Mouse (Mus musculus) layer of hippocampus, adult 2 months (tissue): ENCODE data around the gene M1ap. TPM values are rescaled to one million over a fixed set of nuclear protein-coding genes. Genes with fewer than 3 reads are reported as not detected.

Experiments
- DNase-seq, 2 experiments: peaks; one replicate each; pipeline ENCODE4 v3.0.0; 2022; ENCODE audit warnings: low spot score in 2 of 2
- H3K27ac ChIP-seq: fragments of 200-600 bp; 2 replicates; pipeline ENCODE4 v1.8.1; 2022
- H3K4me3 ChIP-seq: fragments of 200-600 bp; 2 replicates; pipeline ENCODE4 v1.8.1; 2022; ENCODE audit warnings: mild to moderate bottlenecking
- CTCF ChIP-seq: fragments of 200-600 bp; conservative IDR thresholded peaks from 2 replicates; pipeline ENCODE4 v1.8.1; 2022; ENCODE audit warnings: antibody characterized with exemption, mild to moderate bottlenecking, moderate library complexity
- microRNA-seq, 2 experiments: library from miRNA; unstranded; fragments of <30 nt; microRNA quantifications; one replicate each; pipeline ENCODE4 v1.2.0; 2021
- total RNA-seq, 2 experiments: library from RNA; stranded (reverse); gene quantifications; 2 replicates each; pipeline ENCODE4 v1.2.3; 2021

M1ap gene
- total RNA-seq, 2 experiments from 2014 or later: not detected

- TF ChIP-seq CTCF: no peak
- Histone ChIP-seq H3K27ac (no peak overlapping the region), H3K4me3 (no peak overlapping the region)
- no peak for DNase-seq
Measured at GRCm38 (mm10) chr6:83058725-83059124, 112.0 kb downstream of the M1ap start.

GRCm38 (mm10) chr6:83065995-83066394 is 119.3 kb downstream of the M1ap start:
- DNase-seq: no peak
- Histone ChIP-seq H3K4me3 (no peak overlapping the region), H3K27ac (no peak overlapping the region)
- TF ChIP-seq CTCF: no peak

GRCm38 (mm10) chr6:83066441-83066840 is 119.7 kb downstream of the M1ap start:
- Histone ChIP-seq H3K4me3 (no peak overlapping the region), H3K27ac (no peak overlapping the region)
- no peak for DNase-seq
- no peak for TF ChIP-seq CTCF

- no peak overlapping the region for H3K4me3 ChIP-seq
- TF ChIP-seq CTCF: no peak
Measured at GRCm38 (mm10) chr6:83068221-83068620, 121.5 kb downstream of the M1ap start.

GRCm38 (mm10) chr6:83068706-83069487 is 122.2 kb downstream of the M1ap start:
- no peak for DNase-seq
- TF ChIP-seq CTCF: no peak
- Histone ChIP-seq H3K27ac (no peak overlapping the region), H3K4me3 (no peak overlapping the region)

More at GRCm38 (mm10) chr6:83068221-83068620, 121.5 kb downstream of the M1ap start:
- no peak for DNase-seq
- no peak overlapping the region for H3K27ac ChIP-seq

- no peak for DNase-seq
- Histone ChIP-seq H3K27ac (no peak overlapping the region), H3K4me3 (no peak overlapping the region)
- TF ChIP-seq CTCF: no peak
Measured at GRCm38 (mm10) chr6:83069488-83070246, 123.0 kb downstream of the M1ap start.

GRCm38 (mm10) chr6:83070247-83070310 is 123.4 kb downstream of the M1ap start, which contains the start of gene Tlx2:
Gene Tlx2 (minus strand): TSS chr6:83070293.
- no peak within 1 kb of the TSS for H3K4me3 ChIP-seq
- TF ChIP-seq CTCF: no peak
- DNase-seq: no peak

GRCm38 (mm10) chr6:83070311-83071219 is 123.9 kb downstream of the M1ap start:
- no peak for DNase-seq
- H3K4me3 ChIP-seq: no peak overlapping the region
- H3K27ac ChIP-seq: no peak overlapping the region
- TF ChIP-seq CTCF: no peak

More at GRCm38 (mm10) chr6:83070247-83070310, 123.4 kb downstream of the M1ap start, which contains the start of gene Tlx2:
- H3K27ac ChIP-seq: no peak within 1 kb of the TSS

- no peak for DNase-seq
- H3K4me3 ChIP-seq: no peak overlapping the region
- H3K27ac ChIP-seq: no peak overlapping the region
- no peak for TF ChIP-seq CTCF
Measured at GRCm38 (mm10) chr6:83071220-83071619, 124.5 kb downstream of the M1ap start.

- DNase-seq: no peak
- no peak overlapping the region for H3K4me3 ChIP-seq
- H3K27ac ChIP-seq: no peak overlapping the region
- TF ChIP-seq CTCF: peak; percentile 49
Measured at GRCm38 (mm10) chr6:83074979-83075378, 128.3 kb downstream of the M1ap start.

- DNase-seq: peak; percentile 19 to 60
- Histone ChIP-seq H3K4me3 (peak within 1 kb of the TSS; percentile 95), H3K27ac (peak within 1 kb of the TSS; percentile 99)
- TF ChIP-seq CTCF: no peak
Measured at GRCm38 (mm10) chr6:83077630-83078323, 131.1 kb downstream of the M1ap start, which contains the start of gene Pcgf1. Gene Pcgf1 (plus strand): TSS chr6:83077869.

- peak; percentile 82 for TF ChIP-seq CTCF
- peak; percentile 97 to 100 for DNase-seq
- peak overlapping the region; percentile 99 for H3K27ac ChIP-seq
- peak overlapping the region; percentile 95 for H3K4me3 ChIP-seq
Measured at GRCm38 (mm10) chr6:83078324-83078858, 131.7 kb downstream of the M1ap start.

Small RNA genes within 50 kb of the gene (microRNA-seq; reads per million reads assigned to microRNA genes)
- gene Mir7040: 0.18 to 0.96 reads per million in 2 experiments

Other genes starting within 250 kb of the M1ap start
- gene Pole4, start 241.5 kb upstream of the M1ap start, total RNA-seq: 10 to 100 TPM; 36.4 to 36.7 TPM
- 1 to 10 TPM; 7.0 to 7.4 TPM for gene Hk2, start 172.4 kb upstream of the M1ap start, total RNA-seq
- 10 to 100 TPM; 41.0 to 44.0 TPM for gene Sema4f, start 7.1 kb upstream of the M1ap start, total RNA-seq
- gene Dok1, start 86.6 kb downstream of the M1ap start, total RNA-seq: 1 to 10 TPM; 3.2 to 3.3 TPM
- gene Loxl3, start 87.3 kb downstream of the M1ap start, total RNA-seq: 1 to 10 TPM; 2.4 to 3.5 TPM
- gene Aup1, start 107.6 kb downstream of the M1ap start, total RNA-seq: 100 to 1,000 TPM; 131 to 133 TPM
- gene Htra2, start 108.4 kb downstream of the M1ap start, total RNA-seq: 10 to 100 TPM; 52.9 to 54.5 TPM
- gene Dqx1, start 110.9 kb downstream of the M1ap start, total RNA-seq: under 1 TPM; 0.69 to 0.79 TPM
- not detected for gene Tlx2, start 123.4 kb downstream of the M1ap start, total RNA-seq
- gene Pcgf1, start 131.0 kb downstream of the M1ap start, total RNA-seq: 10 to 100 TPM; 36.3 to 37.5 TPM
- under 1 TPM in 1 of 2 experiments, not detected in 1; 0.86 TPM for gene Lbx2, start 139.5 kb downstream of the M1ap start, total RNA-seq
- gene Ccdc142, start 154.7 kb downstream of the M1ap start, total RNA-seq: 1 to 10 TPM; 7.7 to 9.1 TPM
- 1 to 10 TPM; 8.5 to 9.5 TPM for gene Gm42688, start 154.7 kb downstream of the M1ap start, total RNA-seq
- 10 to 100 TPM; 64.9 to 67.4 TPM for gene Mrpl53, start 162.1 kb downstream of the M1ap start, total RNA-seq
- gene Mogs, start 168.6 kb downstream of the M1ap start, total RNA-seq: 10 to 100 TPM; 24.0 to 26.4 TPM
- gene Wbp1, start 174.7 kb downstream of the M1ap start, total RNA-seq: 10 to 100 TPM; 55.9 to 56.1 TPM
- gene Ino80b, start 178.5 kb downstream of the M1ap start, total RNA-seq: 10 to 100 TPM; 22.3 to 25.4 TPM
- gene Rtkn, start 188.6 kb downstream of the M1ap start, total RNA-seq: 10 to 100 TPM; 80.0 to 84.0 TPM
- 10 to 100 TPM; 25.0 to 32.0 TPM for gene Wdr54, start 209.5 kb downstream of the M1ap start, total RNA-seq
- gene 1700003E16Rik, start 209.5 kb downstream of the M1ap start, total RNA-seq: 10 to 100 TPM; 21.8 to 21.9 TPM
- gene Dctn1, start 219.0 kb downstream of the M1ap start, total RNA-seq: 100 to 1,000 TPM; 400 to 422 TPM